Mouse (Mus musculus) C3H10T1/2 (cell line): Measurements from ENCODE around the gene Igsf23. TPM values are rescaled to one million over a fixed set of nuclear protein-coding genes. Genes with fewer than 3 reads are reported as not detected.

Experiments
- polyA plus RNA-seq, 2 experiments: library from polyadenylated mRNA; unstranded; fragments of >200 nt; fragmentation: generic; extraction: Trizol; gene quantifications; one replicate each; pipeline ENCODE4 v1.2.1; 2012; ENCODE audit warnings: missing spikeins in 2 of 2

The Igsf23 gene
- polyA plus RNA-seq: under 1 TPM; 0.28 to 0.59 TPM

DNA sequence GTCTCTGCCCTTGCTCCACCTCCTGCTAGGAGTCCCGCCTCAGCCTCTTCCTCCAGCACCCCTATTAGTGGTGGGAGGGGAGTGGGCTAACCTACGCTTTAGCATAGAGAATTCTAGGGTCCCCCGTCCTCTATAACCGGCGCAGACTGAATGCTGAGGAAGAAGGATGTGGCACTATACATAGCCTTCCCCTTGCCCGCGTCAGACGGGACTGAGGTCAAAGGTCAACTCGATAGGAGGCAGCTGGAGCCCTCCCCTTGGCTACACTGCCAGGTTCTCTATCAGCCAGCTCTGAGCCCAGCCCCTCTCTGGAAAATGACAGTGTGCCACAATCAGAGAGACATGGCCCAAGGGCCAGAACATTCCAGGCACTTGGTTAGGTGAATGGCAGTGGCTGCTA, at the start of gene Igsf23:
Gene Igsf23 (minus strand): TSS at position 168 of the 400 bp plus-strand sequence.

DNA sequence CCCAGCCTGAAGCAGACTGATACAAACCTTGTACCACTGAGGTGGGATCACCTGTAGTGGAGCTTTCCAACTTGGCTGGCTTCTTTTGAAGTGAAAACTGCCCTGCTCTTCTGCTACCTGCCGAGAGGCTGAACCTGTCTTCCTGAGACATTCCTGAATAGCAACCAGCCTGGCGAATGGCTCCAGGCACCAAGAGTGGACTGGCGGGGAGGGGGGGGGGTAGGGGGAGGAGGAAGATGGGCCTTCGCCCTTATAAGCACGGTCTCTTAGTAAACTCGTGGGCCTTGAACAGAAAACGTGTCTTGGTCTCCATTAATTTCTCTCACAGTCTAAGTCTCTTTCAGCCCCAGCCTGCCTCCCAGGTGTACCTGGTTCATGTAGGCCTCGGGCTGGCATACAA, 40.6 kb upstream of the Igsf23 start, which contains the start of gene Nlrp9b:
Gene Nlrp9b (plus strand): TSS at position 301 of the 400 bp plus-strand sequence.

DNA sequence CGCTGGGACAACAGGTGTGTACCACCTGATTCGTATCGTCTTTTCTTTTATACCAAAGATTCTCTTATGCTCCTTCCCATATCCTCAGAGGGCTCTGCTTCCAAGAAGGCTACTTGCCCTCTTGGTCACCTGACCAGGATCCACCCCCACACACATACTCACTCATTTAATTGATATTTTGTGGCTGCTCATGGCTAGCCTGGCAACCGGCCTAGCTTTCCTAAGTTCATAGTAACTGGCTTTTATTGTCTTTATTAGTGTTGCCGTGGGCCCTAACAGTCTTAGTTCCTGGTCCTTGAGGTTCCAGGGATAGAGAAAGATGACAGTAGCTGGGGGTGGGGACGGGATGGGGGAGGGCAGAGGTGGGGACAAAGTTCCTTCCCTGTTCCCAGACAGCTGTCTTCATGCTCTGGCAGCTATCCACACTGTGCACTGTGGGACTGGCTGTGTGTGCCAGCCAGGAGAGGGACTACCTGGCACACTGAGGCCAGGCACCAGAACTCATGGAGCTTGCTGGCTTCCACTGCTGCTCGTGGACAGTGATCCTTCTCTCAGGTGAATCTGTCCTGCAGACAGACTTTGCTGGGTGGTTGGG, 14.5 kb upstream of the Igsf23 start, which contains the start of gene Ceacam20:
Gene Ceacam20 (plus strand): TSS at position 428 of the 595 bp plus-strand sequence.

DNA sequence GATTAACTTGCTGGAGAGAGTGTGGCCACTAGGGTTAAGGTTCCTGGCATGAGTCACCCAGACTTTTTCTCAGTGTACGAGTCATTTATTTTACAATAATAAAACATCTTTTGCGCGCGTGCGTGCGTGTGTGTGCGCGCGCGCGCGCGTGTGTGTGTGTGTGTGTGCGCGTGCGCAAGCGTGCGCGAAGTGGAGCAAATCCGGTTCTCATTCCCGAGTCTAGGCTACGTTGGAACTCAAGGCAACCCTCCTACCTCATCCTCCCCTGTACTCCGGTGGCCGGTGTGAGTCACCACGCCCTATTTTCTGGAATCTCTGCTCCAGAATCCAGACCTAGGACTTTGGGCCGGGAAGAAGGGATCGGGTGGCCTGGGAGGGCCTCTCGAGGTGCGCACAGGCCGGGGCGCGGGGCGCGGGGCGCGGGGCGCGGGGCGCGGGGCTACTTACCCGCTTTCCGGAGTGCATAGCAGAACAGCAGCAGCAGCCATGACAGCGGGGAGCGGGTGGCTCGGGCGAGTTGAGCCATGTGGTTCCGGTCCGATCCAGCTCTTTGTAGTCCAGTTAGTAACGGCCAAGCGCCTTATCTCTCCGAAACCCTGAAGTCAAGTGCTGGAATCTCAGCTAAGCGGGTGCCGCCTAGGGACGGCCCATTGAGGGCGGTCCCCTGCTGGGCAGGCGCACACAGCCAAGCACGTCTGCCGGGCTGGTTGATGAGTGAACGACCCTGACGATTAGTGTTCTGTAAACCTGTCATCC, 29.9 kb downstream of the Igsf23 start, which contains the start of gene Pvr:
Gene Pvr (minus strand): TSS at position 655 of the 756 bp plus-strand sequence.

DNA sequence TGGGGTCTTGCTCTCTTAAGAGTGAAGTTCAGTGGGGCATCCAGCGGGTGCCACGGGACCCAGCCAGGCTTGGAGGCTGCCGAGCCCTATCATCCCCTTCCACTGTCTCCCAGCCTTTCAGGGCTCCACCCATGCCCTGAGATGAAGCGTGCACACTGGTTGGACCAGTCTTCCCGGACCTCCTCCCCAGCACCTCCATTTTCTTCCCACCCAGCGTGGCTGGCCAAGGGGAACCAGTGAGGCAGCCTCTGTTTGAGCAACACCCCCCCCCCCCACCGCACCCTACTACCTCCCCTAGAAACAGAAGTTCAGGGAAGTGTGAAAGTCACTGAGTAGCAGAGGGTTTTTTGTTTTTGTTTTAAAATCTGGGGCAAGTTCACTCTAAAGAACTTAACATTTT, 62.7 kb downstream of the Igsf23 start, which contains the start of gene Ceacam19:
Gene Ceacam19 (minus strand): TSS at position 117 of the 400 bp plus-strand sequence.

Other genes starting within 250 kb of the Igsf23 start
- gene Tomm40, start 235.3 kb downstream of the Igsf23 start, polyA plus RNA-seq: 100 to 1,000 TPM in 1 of 2 experiments, 10 to 100 TPM in 1; 73.6 to 172 TPM
- gene Nectin2, start 200.3 kb downstream of the Igsf23 start, polyA plus RNA-seq: 10 to 100 TPM; 10.7 to 22.9 TPM
- under 1 TPM; 0.04 to 0.12 TPM for gene Bcam, start 179.7 kb downstream of the Igsf23 start, polyA plus RNA-seq
- gene Cblc, start 153.9 kb downstream of the Igsf23 start, polyA plus RNA-seq: under 1 TPM in 1 of 2 experiments, not detected in 1; 0.06 TPM
- gene Bcl3, start 128.0 kb downstream of the Igsf23 start, polyA plus RNA-seq: 10 to 100 TPM in 1 of 2 experiments, 1 to 10 TPM in 1; 3.7 to 20.3 TPM
- gene Gm19345, start 98.8 kb downstream of the Igsf23 start, polyA plus RNA-seq: under 1 TPM in 1 of 2 experiments, not detected in 1; 0.12 TPM
- gene Ceacam16, start 89.5 kb downstream of the Igsf23 start, polyA plus RNA-seq: under 1 TPM in 1 of 2 experiments, not detected in 1; 0.04 TPM
- gene Ceacam19, start 62.8 kb downstream of the Igsf23 start, polyA plus RNA-seq: not detected
- 1 to 10 TPM; 5.5 to 6.8 TPM for gene Pvr, start 29.6 kb downstream of the Igsf23 start, polyA plus RNA-seq
- gene Ceacam20, start 14.7 kb upstream of the Igsf23 start, polyA plus RNA-seq: under 1 TPM in 1 of 2 experiments, not detected in 1; 0.01 TPM
- not detected for gene Nlrp9b, start 40.7 kb upstream of the Igsf23 start, polyA plus RNA-seq
- gene Vmn1r91, start 148.9 kb upstream of the Igsf23 start, polyA plus RNA-seq: not detected
- not detected for gene Gm16442, start 171.8 kb upstream of the Igsf23 start, polyA plus RNA-seq
- gene Vmn1r93, start 188.3 kb upstream of the Igsf23 start, polyA plus RNA-seq: not detected
- not detected for gene Vmn1r94, start 217.6 kb upstream of the Igsf23 start, polyA plus RNA-seq
- gene Vmn1r95, start 243.0 kb upstream of the Igsf23 start, polyA plus RNA-seq: not detected